Mouse (Mus musculus) embryo, embryonic 9.5 days (tissue): ENCODE data around the gene Phlpp2.
A peak's percentile ranks its signal among the peaks of the same experiment; 100 is the strongest.

Experiments
- DNase-seq: peaks from one replicate; pipeline ENCODE4 v3.0.0-alpha.2; 2017; ENCODE audit errors: extremely low spot score

Gene Phlpp2

GRCm38 (mm10) chr8:109962896-109963295 is 94.6 kb downstream of the Phlpp2 start:
- no peak for DNase-seq

GRCm38 (mm10) chr8:109963421-109963820 is 95.1 kb downstream of the Phlpp2 start:
- no peak for DNase-seq

GRCm38 (mm10) chr8:109964106-109964505 is 95.8 kb downstream of the Phlpp2 start:
- no peak for DNase-seq

- no peak for DNase-seq
These were observed 100.5 kb downstream of the Phlpp2 start for GRCm38 (mm10) chr8:109968837-109969236.

- peak; percentile 41 for DNase-seq
These were observed 102.0 kb downstream of the Phlpp2 start for GRCm38 (mm10) chr8:109970323-109970722.

- no peak for DNase-seq
These were observed 104.6 kb downstream of the Phlpp2 start for GRCm38 (mm10) chr8:109972901-109973300.

GRCm38 (mm10) chr8:109979339-109979738 is 111.0 kb downstream of the Phlpp2 start:
- no peak for DNase-seq

- no peak for DNase-seq
These were observed 114.2 kb downstream of the Phlpp2 start for GRCm38 (mm10) chr8:109982386-109983105.

- no peak for DNase-seq
These were observed 115.6 kb downstream of the Phlpp2 start for GRCm38 (mm10) chr8:109983944-109984343.

- DNase-seq: no peak
These were observed 118.0 kb downstream of the Phlpp2 start for GRCm38 (mm10) chr8:109986384-109986783.

GRCm38 (mm10) chr8:109987776-109988175 is 119.4 kb downstream of the Phlpp2 start:
- DNase-seq: no peak

- DNase-seq: no peak
These were observed 120.8 kb downstream of the Phlpp2 start for GRCm38 (mm10) chr8:109989151-109989550.

- no peak for DNase-seq
These were observed 121.9 kb downstream of the Phlpp2 start, which contains the start of gene Tat for GRCm38 (mm10) chr8:109990224-109990623. TSS of gene Tat (plus strand) at chr8:109990437.

- no peak for DNase-seq
These were observed 123.8 kb downstream of the Phlpp2 start for GRCm38 (mm10) chr8:109992166-109992565.

- DNase-seq: no peak
These were observed 124.6 kb downstream of the Phlpp2 start for GRCm38 (mm10) chr8:109992951-109993350.
